Mouse (Mus musculus): Measurements from ENCODE around the gene Kmo. TPM values are rescaled to one million over a fixed set of nuclear protein-coding genes. Genes with fewer than 3 reads are reported as not detected.

The Kmo gene
- polyA plus RNA-seq, 1 experiment: not detected

DNA sequence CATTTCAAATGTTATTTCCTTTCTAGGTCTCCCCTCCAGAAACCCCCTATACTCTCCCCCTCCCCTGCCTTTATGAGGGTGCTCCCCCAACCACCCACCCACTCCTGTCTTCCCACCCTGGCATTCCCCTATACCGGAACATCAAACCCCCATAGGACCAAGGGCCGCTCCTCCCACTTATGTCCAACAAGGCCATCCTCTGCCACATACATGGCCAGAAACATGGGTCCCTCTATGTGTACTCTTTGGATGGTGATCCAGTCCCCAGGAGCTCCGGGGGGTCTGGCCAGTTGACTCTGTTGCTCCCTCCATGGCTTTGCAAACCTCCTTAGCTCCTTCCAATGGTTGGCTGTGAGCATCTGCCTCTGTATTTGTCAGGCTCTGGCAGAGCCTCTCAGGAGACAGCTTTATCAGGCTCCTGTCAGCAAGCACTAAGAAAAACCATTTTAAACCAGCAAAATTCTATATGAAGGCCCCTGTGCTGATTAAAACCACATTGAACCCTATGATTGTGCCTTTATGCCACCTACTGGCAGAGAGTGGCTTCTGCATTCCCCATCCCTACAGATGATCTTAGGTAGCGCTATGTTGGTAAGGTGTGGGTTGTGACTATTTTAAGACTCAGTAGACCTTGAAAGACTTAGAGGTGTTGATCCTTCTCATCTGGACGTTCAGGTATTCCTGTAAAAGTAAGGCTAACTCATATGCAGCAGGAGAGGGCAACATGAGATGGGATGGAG, 48.7 kb downstream of the Kmo start:
- TF ChIP-seq FLI1 (IDR thresholded peaks at IDR 0.05; ENCODE audit: low read length) (no peak), GATA1 (IDR thresholded peaks at IDR 0.05; ENCODE audit: borderline replicate concordance, low read length) (no peak)
- H3K27me3 ChIP-seq (replicated peaks): no peaks in the 10 kb centered on the region
- no peak overlapping the region for H3K4me3 ChIP-seq (replicated peaks)
- no peaks in the 10 kb centered on the region for H3K36me3 ChIP-seq (replicated peaks; ENCODE audit: low read length)
- H3K4me1 ChIP-seq: peaks cover 3% of the 10 kb centered on the region; the same call in 1 of the 2 replicates
- H3K9me3 ChIP-seq: no peaks in the 10 kb centered on the region

GRCm38 (mm10) chr1:175669456-175669855, 49.3 kb downstream of the Kmo start:
- no peaks in the 10 kb centered on the region for H3K9me3 ChIP-seq
- TF ChIP-seq FLI1 (IDR thresholded peaks at IDR 0.05; ENCODE audit: low read length) (no peak), GATA1 (IDR thresholded peaks at IDR 0.05; ENCODE audit: borderline replicate concordance, low read length) (no peak)
- H3K27me3 ChIP-seq (replicated peaks): no peaks in the 10 kb centered on the region
- H3K36me3 ChIP-seq (replicated peaks; ENCODE audit: low read length): no peaks in the 10 kb centered on the region
- peaks cover 3% of the 10 kb centered on the region; the same call in 1 of the 2 replicates for H3K4me1 ChIP-seq
- no peak overlapping the region for H3K4me3 ChIP-seq (replicated peaks)

- Histone ChIP-seq H3K27me3 (replicated peaks) (no peaks in the 10 kb centered on the region), H3K9me3 (no peaks in the 10 kb centered on the region), H3K36me3 (replicated peaks; ENCODE audit: low read length) (no peaks in the 10 kb centered on the region), H3K4me1 (peaks cover 5% of the 10 kb centered on the region), H3K4me3 (replicated peaks) (no peak overlapping the region)
- TF ChIP-seq FLI1 (IDR thresholded peaks at IDR 0.05; ENCODE audit: low read length): no peak
- no peak for TF ChIP-seq GATA1 (IDR thresholded peaks at IDR 0.05; ENCODE audit: borderline replicate concordance, low read length)
Measured at GRCm38 (mm10) chr1:175670042-175670441, 49.9 kb downstream of the Kmo start.

GRCm38 (mm10) chr1:175671626-175672025, 51.4 kb downstream of the Kmo start:
- Histone ChIP-seq H3K4me1 (peaks cover 15% of the 10 kb centered on the region), H3K36me3 (replicated peaks; ENCODE audit: low read length) (no peaks in the 10 kb centered on the region), H3K4me3 (replicated peaks) (no peak overlapping the region), H3K9me3 (no peaks in the 10 kb centered on the region), H3K27me3 (replicated peaks) (no peaks in the 10 kb centered on the region)
- TF ChIP-seq FLI1 (IDR thresholded peaks at IDR 0.05; ENCODE audit: low read length): no peak
- no peak for TF ChIP-seq GATA1 (IDR thresholded peaks at IDR 0.05; ENCODE audit: borderline replicate concordance, low read length)

- no peaks in the 10 kb centered on the region for H3K9me3 ChIP-seq
- TF ChIP-seq GATA1 (IDR thresholded peaks at IDR 0.05; ENCODE audit: borderline replicate concordance, low read length): no peak
- no peaks in the 10 kb centered on the region for H3K36me3 ChIP-seq (replicated peaks; ENCODE audit: low read length)
- H3K27me3 ChIP-seq (replicated peaks): no peaks in the 10 kb centered on the region
- peaks cover 15% of the 10 kb centered on the region for H3K4me1 ChIP-seq
- H3K4me3 ChIP-seq (replicated peaks): no peak overlapping the region
Measured at GRCm38 (mm10) chr1:175673563-175674325, 53.6 kb downstream of the Kmo start.

DNA sequence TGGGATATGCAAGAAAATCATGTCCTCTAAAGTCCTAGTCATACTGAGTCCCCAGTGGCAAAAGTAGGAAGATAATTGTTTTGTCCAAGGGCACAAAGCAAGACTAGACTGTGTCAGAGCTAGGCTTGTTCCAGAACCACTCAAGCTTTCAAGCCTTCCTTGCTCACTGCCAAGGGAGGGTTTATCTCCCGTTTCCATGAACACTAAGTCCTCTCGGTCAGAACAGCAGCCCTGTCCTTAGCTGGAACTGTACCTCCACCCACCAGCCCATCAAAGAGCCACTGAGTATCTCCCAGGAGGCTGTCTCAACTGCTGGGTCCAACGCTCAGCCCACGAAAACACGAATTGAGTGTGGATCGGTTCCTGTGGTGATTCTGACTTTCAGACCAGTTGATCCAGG, 54.9 kb downstream of the Kmo start:
- H3K36me3 ChIP-seq (replicated peaks; ENCODE audit: low read length): no peaks in the 10 kb centered on the region
- no peak overlapping the region for H3K4me3 ChIP-seq (replicated peaks)
- peaks cover 15% of the 10 kb centered on the region for H3K4me1 ChIP-seq
- H3K27me3 ChIP-seq (replicated peaks): no peaks in the 10 kb centered on the region
- H3K9me3 ChIP-seq: no peaks in the 10 kb centered on the region
- TF ChIP-seq GATA1 (IDR thresholded peaks at IDR 0.05; ENCODE audit: borderline replicate concordance, low read length) (no peak), FLI1 (IDR thresholded peaks at IDR 0.05; ENCODE audit: low read length) (no peak)

GRCm38 (mm10) chr1:175677459-175677858, 57.3 kb downstream of the Kmo start:
- Histone ChIP-seq H3K27me3 (replicated peaks) (no peaks in the 10 kb centered on the region), H3K9me3 (no peaks in the 10 kb centered on the region), H3K4me3 (replicated peaks) (no peak overlapping the region), H3K4me1 (peaks cover 12% of the 10 kb centered on the region), H3K36me3 (replicated peaks; ENCODE audit: low read length) (peaks cover 5% of the 10 kb centered on the region)
- TF ChIP-seq GATA1 (IDR thresholded peaks at IDR 0.05; ENCODE audit: borderline replicate concordance, low read length) (no peak), FLI1 (IDR thresholded peaks at IDR 0.05; ENCODE audit: low read length) (no peak)

DNA sequence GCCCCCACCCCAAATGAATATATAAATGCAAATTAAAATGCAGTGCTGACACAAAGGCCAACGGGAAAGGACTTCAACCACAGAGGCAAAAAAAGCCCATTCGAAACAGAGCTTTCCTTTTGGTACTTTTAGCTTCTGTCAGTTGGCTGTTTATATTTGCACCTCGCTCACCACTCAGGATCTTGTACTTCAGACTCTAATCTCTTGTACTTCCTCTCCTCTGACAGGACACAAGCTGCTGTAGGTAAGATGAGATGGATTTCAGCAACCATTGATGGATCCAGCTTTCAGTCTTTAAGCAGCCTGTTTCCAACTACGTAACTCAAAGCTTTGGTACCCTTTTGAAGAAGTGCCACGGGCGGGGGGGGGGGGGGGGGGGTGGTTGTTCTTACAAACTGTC, 60.8 kb downstream of the Kmo start:
- Histone ChIP-seq H3K4me1 (peaks cover 3% of the 10 kb centered on the region), H3K9me3 (no peaks in the 10 kb centered on the region), H3K36me3 (replicated peaks; ENCODE audit: low read length) (peaks cover 11% of the 10 kb centered on the region), H3K4me3 (replicated peaks) (no peak overlapping the region), H3K27me3 (replicated peaks) (no peaks in the 10 kb centered on the region)
- TF ChIP-seq FLI1 (IDR thresholded peaks at IDR 0.05; ENCODE audit: low read length) (no peak), GATA1 (IDR thresholded peaks at IDR 0.05; ENCODE audit: borderline replicate concordance, low read length) (no peak)

DNA sequence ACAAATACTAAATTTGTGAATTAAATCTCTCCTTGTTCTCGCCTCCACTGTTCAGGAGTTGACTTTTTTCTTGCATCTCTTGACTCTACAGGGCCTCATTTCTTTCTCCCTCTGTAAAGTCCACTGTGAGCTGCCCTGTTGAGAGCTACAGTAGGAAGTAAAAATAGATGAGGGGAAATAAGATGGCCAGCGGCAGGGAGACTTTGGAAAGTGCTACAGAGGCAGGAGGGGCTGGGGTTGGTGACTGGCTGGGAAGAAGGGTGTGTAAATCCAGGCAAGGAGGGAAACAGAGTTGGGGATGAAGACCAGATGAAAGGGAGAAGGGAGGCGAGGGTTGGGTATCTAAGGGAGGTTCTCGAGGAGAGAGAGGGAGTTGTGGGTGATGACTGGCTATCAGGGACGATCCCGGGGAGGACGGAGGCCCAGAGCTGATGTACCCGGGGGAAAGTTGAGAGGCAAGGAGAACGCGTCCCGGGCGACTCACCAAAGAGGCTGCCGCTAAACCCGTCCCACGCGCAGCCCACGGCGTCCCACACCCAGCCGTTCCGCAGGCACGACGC, 71.6 kb downstream of the Kmo start:
- no peaks in the 10 kb centered on the region for H3K27me3 ChIP-seq (replicated peaks)
- no peaks in the 10 kb centered on the region for H3K9me3 ChIP-seq
- no peak for TF ChIP-seq FLI1 (IDR thresholded peaks at IDR 0.05; ENCODE audit: low read length)
- no peak for TF ChIP-seq GATA1 (IDR thresholded peaks at IDR 0.05; ENCODE audit: borderline replicate concordance, low read length)
- peaks cover 18% of the 10 kb centered on the region for H3K36me3 ChIP-seq (replicated peaks; ENCODE audit: low read length)
- H3K4me3 ChIP-seq (replicated peaks): peak overlapping the region; percentile 99
- peaks cover 39% of the 10 kb centered on the region for H3K4me1 ChIP-seq

All from megakaryocyte, embryonic 14.5 days (primary cell).